Mouse (Mus musculus) lung, embryonic 16.5 days (tissue): Measurements from ENCODE around the gene Slc9a3r2. TPM values are rescaled to one million over a fixed set of nuclear protein-coding genes. Genes with fewer than 3 reads are reported as not detected.
"Not testable (repeated sequence)": the region's sequence is repeated elsewhere in the genome, so short reads cannot be mapped to it uniquely, and the experiment has no call there.

Source experiments
- ATAC-seq: fragments of 200-750 bp; cut with Nextera tagmentation; 2 replicates; pipeline ENCODE4 v1.8.0; 2017; ENCODE audit warnings: low read depth, mild to moderate bottlenecking, moderate library complexity
- H3K27ac ChIP-seq: fragments of 300-500 bp; sonication (generic); 2 replicates; pipeline ENCODE4 v1.5.1; 2014; ENCODE audit warnings: mild to moderate bottlenecking, control low read depth, low read length
- H3K27me3 ChIP-seq: fragments of 300-500 bp; sonication (generic); 2 replicates; pipeline ENCODE4 v1.6.1; 2014; ENCODE audit warnings: low read depth, low read length, mixed read lengths; ENCODE audit not compliant: control insufficient read depth, insufficient read depth
- H3K36me3 ChIP-seq: fragments of 300-500 bp; sonication (generic); 2 replicates; pipeline ENCODE4 v1.6.1; 2014; ENCODE audit warnings: low read length; ENCODE audit not compliant: control insufficient read depth, insufficient read depth
- H3K4me1 ChIP-seq: fragments of 300-500 bp; sonication (generic); replicated peaks from 2 replicates; pipeline ENCODE4 v1.6.1; 2014; ENCODE audit warnings: low read length, mixed read lengths; ENCODE audit not compliant: control insufficient read depth, insufficient read depth
- H3K4me2 ChIP-seq: fragments of 300-500 bp; sonication (generic); 2 replicates; pipeline ENCODE4 v1.6.1; 2014; ENCODE audit warnings: low read depth, low read length, control low read depth
- H3K4me3 ChIP-seq: fragments of 300-500 bp; sonication (generic); 2 replicates; pipeline ENCODE4 v1.5.1; 2014; ENCODE audit warnings: mild to moderate bottlenecking, low read length, control low read depth
- H3K9ac ChIP-seq: fragments of 300-500 bp; sonication (generic); 2 replicates; pipeline ENCODE4 v1.6.1; 2014; ENCODE audit warnings: low read length, control low read depth
- H3K9me3 ChIP-seq: fragments of 300-500 bp; sonication (generic); 2 replicates; pipeline ENCODE4 v1.6.1; 2016; ENCODE audit warnings: low read length; ENCODE audit not compliant: control insufficient read depth
- WGBS: fragments of 180-500 bp; shearing (Covaris S2); extraction: QIAGEN DNeasy Blood & Tissue Kit; methylation state at CpG from one replicate; pipeline ENCODE4 v1.1.7; 2014; 5-methylcytosine and 5-hydroxymethylcytosine counted together
- polyA plus RNA-seq: library from polyadenylated mRNA; unstranded; fragments of >200 nt; fragmentation: Nextera tagmentation; extraction: Ambion mirVana; gene quantifications from 2 replicates; pipeline ENCODE4 v1.2.1, GENCODE M21; 2015

The Slc9a3r2 gene
- polyA plus RNA-seq, 1 experiment from 2014 or later: 98.1 TPM

DNA sequence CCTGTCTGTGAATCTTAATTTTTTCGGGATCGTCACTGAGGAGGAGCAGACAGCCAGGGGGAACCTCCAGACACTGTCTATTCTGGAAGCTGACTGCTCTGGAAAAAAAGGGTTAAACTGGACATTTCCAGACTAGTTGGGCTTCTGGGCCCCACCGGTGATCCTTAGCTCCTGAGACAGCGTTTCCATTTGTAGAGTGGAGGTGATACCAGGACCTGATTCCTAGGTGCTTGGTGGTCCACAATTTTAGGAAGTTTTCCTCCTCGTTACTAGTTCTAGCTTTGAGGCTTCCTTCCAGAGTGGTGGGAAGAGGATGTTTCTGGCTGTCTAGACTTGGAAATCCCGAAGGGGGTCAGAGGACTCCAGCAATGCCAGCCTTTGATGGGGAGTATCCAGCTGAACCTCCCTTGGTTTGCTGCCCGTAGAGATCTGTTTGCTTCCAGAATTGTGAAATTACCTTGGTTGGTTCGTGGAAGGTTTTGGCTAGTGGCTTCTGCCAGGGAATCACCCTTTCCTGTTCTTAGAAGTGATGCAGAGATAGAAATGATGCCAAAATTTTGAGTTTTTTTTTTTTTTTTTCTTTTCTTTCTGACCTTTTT lies 20.2 kb upstream of the Slc9a3r2 start:
- ATAC-seq: no peak; the same call in 1 of the 2 replicates
- H3K27ac ChIP-seq: peak overlapping the region; percentile 79
- no peaks in the 10 kb centered on the region for H3K9me3 ChIP-seq
- H3K36me3 ChIP-seq: no peaks in the 10 kb centered on the region
- H3K4me1 ChIP-seq: peaks cover 26% of the 10 kb centered on the region
- WGBS: 5% methylated on average over 8 of the region's 8 CpGs
- H3K4me3 ChIP-seq: peak overlapping the region; percentile 97
- H3K9ac ChIP-seq: peak overlapping the region; percentile 94
- H3K27me3 ChIP-seq: no peaks in the 10 kb centered on the region
- H3K4me2 ChIP-seq: peak overlapping the region; percentile 90

DNA sequence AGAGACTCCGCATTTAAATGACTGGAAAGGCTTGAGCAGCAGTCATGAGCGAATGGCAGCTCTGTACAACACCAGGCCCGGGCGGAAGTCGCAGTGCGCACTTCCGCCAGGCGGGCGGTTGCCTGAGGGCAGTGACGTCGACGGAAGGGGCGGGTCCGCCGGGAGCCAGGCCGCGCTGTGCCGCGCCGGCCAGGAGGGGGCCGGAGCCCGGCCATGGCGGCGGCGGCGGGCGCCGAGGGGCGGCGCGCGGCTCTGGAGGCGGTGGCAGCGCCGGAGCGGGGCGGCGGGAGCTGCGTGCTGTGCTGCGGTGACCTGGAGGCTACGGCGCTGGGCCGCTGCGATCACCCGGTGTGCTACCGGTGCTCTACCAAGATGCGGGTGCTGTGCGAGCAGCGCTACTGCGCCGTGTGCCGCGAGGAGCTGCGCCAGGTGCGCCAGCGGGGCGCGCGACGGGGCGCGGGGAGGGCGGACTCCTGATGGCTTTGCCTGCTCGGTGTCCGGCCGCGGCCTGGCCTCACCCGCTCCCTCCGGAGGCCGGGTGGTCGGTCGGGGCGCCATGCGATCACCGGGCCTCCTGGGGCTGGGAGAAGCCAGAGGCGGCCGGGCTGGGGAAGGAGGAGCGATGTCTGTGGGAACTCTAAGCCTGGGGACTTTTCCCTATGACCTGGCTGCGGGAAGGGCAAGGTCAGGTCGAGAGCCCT lies 19.6 kb upstream of the Slc9a3r2 start, which contains the start of gene Zfp598:
Gene Zfp598 (plus strand): TSS at position 143 of the 701 bp plus-strand sequence.
- no peaks in the 10 kb centered on the region for H3K36me3 ChIP-seq
- H3K27me3 ChIP-seq: no peaks in the 10 kb centered on the region
- no peaks in the 10 kb centered on the region for H3K9me3 ChIP-seq
- H3K4me1 ChIP-seq: peaks cover 26% of the 10 kb centered on the region
- H3K9ac ChIP-seq: peak within 1 kb of the TSS; percentile 94
- H3K4me3 ChIP-seq: peak within 1 kb of the TSS; percentile 97
- ATAC-seq: peak; percentile 99
- peak within 1 kb of the TSS; percentile 79 for H3K27ac ChIP-seq
- under 1% methylated on average over 29 of the region's 80 CpGs for WGBS
- H3K4me2 ChIP-seq: peak within 1 kb of the TSS; percentile 90

DNA sequence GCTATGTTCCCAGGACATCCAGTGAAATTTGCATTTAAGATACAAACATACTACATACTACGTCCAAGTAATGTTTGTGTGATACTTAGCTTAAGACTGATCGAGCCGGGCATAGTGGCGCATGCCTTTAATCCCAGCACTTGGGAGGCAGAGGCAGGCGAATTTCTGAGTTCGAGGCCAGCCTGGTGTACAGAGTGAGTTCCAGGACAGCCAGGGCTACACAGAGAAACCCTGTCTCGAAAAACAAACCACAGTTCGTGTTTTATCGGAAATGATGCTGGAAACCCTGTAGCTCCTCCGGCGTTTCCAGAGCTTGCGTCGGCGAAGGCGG lies 19.1 kb upstream of the Slc9a3r2 start:
- not testable (repeated sequence) for H3K27me3 ChIP-seq, H3K36me3 ChIP-seq, ATAC-seq, H3K9me3 ChIP-seq
- H3K4me2 ChIP-seq: peak overlapping the region; percentile 63
- peaks cover 26% of the 10 kb centered on the region for H3K4me1 ChIP-seq
- peak overlapping the region; percentile 97 for H3K4me3 ChIP-seq
- 11% methylated on average over 15 of the region's 15 CpGs for WGBS
- peak overlapping the region; percentile 94 for H3K9ac ChIP-seq
- H3K27ac ChIP-seq: peak overlapping the region; percentile 79

DNA sequence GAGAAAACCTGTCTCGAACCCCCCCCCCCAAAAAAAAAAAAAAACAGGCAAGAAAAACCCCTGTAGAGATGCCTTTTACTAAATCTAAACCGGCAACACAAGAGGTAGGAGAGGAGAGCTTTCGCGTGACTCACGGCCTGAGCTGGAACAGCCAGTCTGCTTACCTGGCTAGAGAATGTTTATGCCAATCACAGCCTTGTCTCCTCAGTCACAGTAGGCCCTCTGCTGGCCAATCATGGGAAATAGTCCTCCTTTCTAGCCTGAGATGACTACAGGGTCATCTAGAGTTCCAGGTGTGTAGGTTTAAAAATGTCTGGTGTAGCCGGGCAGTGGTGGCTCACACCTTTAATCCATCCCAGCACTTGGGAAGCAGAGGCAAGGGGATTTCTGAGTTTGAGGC lies 17.3 kb upstream of the Slc9a3r2 start:
- no peak for ATAC-seq
- no peaks in the 10 kb centered on the region for H3K27me3 ChIP-seq
- no peak overlapping the region for H3K27ac ChIP-seq
- no peak overlapping the region for H3K4me2 ChIP-seq
- no peak overlapping the region for H3K4me3 ChIP-seq
- no peaks in the 10 kb centered on the region for H3K36me3 ChIP-seq
- H3K4me1 ChIP-seq: peaks cover 26% of the 10 kb centered on the region
- WGBS: 20% methylated on average over 6 of the region's 6 CpGs
- no peak overlapping the region for H3K9ac ChIP-seq
- no peaks in the 10 kb centered on the region for H3K9me3 ChIP-seq

DNA sequence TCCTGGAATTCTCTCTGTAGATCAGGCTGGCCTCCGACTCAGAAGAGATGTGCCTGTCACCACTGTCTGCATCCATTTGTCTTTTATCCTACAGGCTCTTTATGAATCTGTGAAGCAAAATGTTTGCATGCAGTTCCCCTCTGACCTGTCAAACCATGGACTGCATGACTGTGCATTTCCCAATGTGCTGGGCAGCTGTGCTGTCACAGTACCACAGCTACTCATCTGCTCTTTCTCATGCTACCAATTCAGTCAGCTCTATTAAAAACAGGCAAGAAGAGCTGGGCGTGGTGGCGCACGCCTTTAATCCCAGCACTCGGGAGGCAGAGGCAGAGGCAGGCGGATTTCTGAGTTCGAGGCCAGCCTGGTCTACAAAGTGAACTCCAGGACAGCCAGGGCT lies 16.9 kb upstream of the Slc9a3r2 start:
- WGBS: 55% methylated on average over 7 of the region's 7 CpGs

DNA sequence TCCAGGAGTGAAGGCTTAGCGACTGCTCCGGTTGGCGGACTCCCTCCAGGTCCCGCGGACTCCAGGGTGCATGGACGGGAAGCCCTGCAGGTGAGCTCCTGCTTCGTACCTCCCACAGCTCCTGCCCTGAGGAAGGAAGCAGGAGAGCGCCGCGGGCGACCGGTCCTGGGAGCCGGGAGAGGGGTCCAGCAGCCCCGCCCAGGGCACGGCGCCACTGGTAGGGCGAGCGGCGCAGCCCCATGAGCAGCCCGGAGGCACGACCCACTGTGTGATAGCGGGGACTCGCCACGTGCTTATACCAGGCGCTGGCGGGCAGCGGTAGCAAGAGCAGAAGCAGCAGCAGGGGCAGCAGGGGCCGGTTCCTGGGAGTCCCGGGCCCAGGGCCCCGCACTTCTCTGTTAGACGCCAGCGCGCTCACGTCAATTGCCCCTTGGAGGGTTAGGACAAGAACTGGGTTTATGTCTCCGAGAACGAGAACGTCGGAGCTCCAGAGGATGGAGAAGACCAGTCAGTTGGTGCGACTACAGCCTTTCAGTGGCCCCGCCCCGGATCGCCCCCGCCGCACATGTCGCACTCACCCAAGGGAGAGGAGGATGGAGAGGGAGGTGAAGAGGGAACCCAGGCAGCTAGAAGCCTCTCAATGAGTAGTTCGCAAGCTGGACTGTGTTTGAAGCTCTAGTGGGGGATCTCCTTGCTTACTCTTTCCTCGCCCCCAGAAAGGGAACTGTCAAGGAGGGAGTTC lies 8.1 kb upstream of the Slc9a3r2 start, which contains the start of gene Npw:
Gene Npw (minus strand): TSS at position 441 of the 742 bp plus-strand sequence.
- WGBS: 2% methylated on average over 47 of the region's 47 CpGs
- Histone ChIP-seq H3K9ac (peak within 1 kb of the TSS; percentile 57), H3K27me3 (peaks cover 35% of the 10 kb centered on the region), H3K4me2 (peak within 1 kb of the TSS; percentile 89), H3K9me3 (no peaks in the 10 kb centered on the region), H3K4me1 (peaks cover 12% of the 10 kb centered on the region; the same call in 1 of the 2 replicates), H3K4me3 (peak within 1 kb of the TSS; percentile 50), H3K36me3 (no peaks in the 10 kb centered on the region), H3K27ac (no peak within 1 kb of the TSS)
- ATAC-seq: peak; percentile 57

More for the DNA sequence above, 16.9 kb upstream of the Slc9a3r2 start:
- H3K4me3 ChIP-seq, H3K27ac ChIP-seq, H3K9ac ChIP-seq, H3K9me3 ChIP-seq, H3K36me3 ChIP-seq, ATAC-seq, H3K27me3 ChIP-seq, H3K4me2 ChIP-seq: not testable (repeated sequence)
- H3K4me1 ChIP-seq: peaks cover 22% of the 10 kb centered on the region

DNA sequence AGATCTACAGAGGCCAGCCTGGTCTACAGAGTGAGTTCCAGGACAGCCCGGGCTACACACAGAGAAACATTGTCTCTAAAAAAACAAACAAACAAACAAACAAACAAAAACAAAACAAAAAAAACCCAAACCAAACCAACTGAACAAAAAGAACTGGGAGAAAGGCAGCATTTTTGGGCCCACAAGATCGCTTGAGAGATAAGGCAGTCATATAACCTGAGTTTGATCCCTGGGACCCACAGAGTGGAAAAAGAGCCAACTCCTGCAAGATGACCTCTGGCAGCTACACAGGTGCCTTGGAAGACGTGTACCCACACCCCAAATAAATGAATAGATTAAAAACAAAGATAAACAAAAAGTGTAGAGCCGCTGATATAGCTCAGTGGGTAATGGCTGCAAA lies 4.8 kb upstream of the Slc9a3r2 start:
- Histone ChIP-seq H3K36me3 (no peaks in the 10 kb centered on the region), H3K4me3 (no peak overlapping the region), H3K4me1 (peaks cover 17% of the 10 kb centered on the region), H3K9ac (no peak overlapping the region), H3K27me3 (peaks cover 33% of the 10 kb centered on the region), H3K4me2 (no peak overlapping the region), H3K27ac (no peak overlapping the region), H3K9me3 (no peaks in the 10 kb centered on the region)
- no peak for ATAC-seq
- WGBS: 63% methylated on average over 4 of the region's 4 CpGs

DNA sequence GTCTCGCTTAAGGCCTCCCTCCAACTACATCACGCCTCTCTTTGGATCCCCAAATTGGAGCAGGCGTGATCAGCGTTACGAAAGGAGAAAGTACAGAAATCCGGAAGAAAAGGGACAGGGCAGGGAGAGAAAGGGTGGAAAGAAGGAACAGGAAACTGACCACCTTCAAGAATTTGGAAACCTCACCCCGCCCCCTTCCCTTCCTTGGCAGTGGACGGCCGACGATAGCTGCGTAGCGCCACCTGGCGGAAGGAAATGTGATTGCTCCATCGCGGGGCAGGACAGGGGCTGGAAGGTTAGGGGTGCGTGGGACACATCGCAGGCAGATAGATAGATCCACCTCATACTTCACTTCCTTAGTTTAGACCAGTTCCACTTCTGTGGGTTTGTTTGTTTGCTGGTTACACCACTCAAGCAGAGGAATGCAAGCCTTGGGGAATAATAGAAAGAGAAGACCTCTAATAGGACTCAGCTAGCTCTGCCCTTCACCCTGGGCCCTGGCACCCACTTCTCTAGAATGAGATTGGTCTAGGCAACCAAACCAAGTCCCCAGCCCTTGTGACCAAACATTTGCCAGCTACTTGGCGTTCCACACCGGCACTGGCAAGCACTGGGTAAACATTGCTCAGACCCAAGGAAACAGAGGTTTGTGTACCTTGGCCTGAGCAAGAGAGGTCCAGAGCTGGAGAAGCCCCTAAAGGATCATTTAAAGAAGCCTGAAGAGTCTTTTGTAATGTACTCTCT lies 4.0 kb upstream of the Slc9a3r2 start:
- Histone ChIP-seq H3K9ac (peak overlapping the region; percentile 65), H3K27ac (peak overlapping the region; percentile 88), H3K36me3 (no peaks in the 10 kb centered on the region), H3K4me3 (peak overlapping the region; percentile 43), H3K9me3 (no peaks in the 10 kb centered on the region), H3K4me2 (peak overlapping the region; percentile 83), H3K4me1 (peaks cover 22% of the 10 kb centered on the region), H3K27me3 (peaks cover 26% of the 10 kb centered on the region)
- peak; percentile 63; the same call in 1 of the 2 replicates for ATAC-seq
- WGBS: 2% methylated on average over 19 of the region's 19 CpGs
